Mouse (Mus musculus) intestine, postnatal 0 days (tissue): ENCODE results near the gene Anks6. TPM values are rescaled to one million over a fixed set of nuclear protein-coding genes. Genes with fewer than 3 reads are reported as not detected.

ENCODE experiments used
- ATAC-seq: fragments of 200-750 bp; cut with Nextera tagmentation; 2 replicates; pipeline ENCODE4 v1.8.0; 2017; ENCODE audit warnings: mild to moderate bottlenecking, moderate TSS enrichment, moderate library complexity
- H3K27ac ChIP-seq: fragments of 300-500 bp; sonication (generic); 2 replicates; pipeline ENCODE4 v1.5.1; 2014; ENCODE audit warnings: mild to moderate bottlenecking, low read depth, low read length, moderate library complexity
- H3K27me3 ChIP-seq: fragments of 300-500 bp; sonication (generic); replicated peaks from 2 replicates; pipeline ENCODE4 v1.6.1; 2014; ENCODE audit warnings: low read length, mixed read lengths; ENCODE audit not compliant: control insufficient read depth, insufficient read depth
- H3K36me3 ChIP-seq: fragments of 300-500 bp; sonication (generic); 2 replicates; pipeline ENCODE4 v1.6.1; 2014; ENCODE audit warnings: mild to moderate bottlenecking, moderate library complexity; ENCODE audit not compliant: control insufficient read depth, insufficient read depth
- H3K4me1 ChIP-seq: fragments of 300-500 bp; sonication (generic); replicated peaks from 2 replicates; pipeline ENCODE4 v1.6.1; 2014; ENCODE audit warnings: antibody characterized with exemption, low read length, mixed read lengths; ENCODE audit not compliant: control insufficient read depth, insufficient read depth
- H3K4me2 ChIP-seq: fragments of 300-500 bp; sonication (generic); replicated peaks from 2 replicates; pipeline ENCODE4 v1.6.1; 2014; ENCODE audit warnings: low read depth, mild to moderate bottlenecking, moderate library complexity
- H3K4me3 ChIP-seq: fragments of 300-500 bp; sonication (generic); 2 replicates; pipeline ENCODE4 v1.5.1; 2014; ENCODE audit warnings: low read depth, low read length
- H3K9ac ChIP-seq: fragments of 300-500 bp; sonication (generic); 2 replicates; pipeline ENCODE4 v1.6.1; 2014; ENCODE audit warnings: mild to moderate bottlenecking, low read depth, low read length
- H3K9me3 ChIP-seq: fragments of 300-500 bp; sonication (generic); 2 replicates; pipeline ENCODE4 v1.6.1; 2016; ENCODE audit warnings: mixed run types; ENCODE audit not compliant: control insufficient read depth
- CTCF ChIP-seq: sonication (generic); IDR thresholded peaks from 2 replicates; pipeline ENCODE4 v1.5.1; 2016; ENCODE audit warnings: low read depth, mild to moderate bottlenecking, control low read depth, antibody characterized with exemption, moderate library complexity
- WGBS: fragments of 180-500 bp; shearing (Covaris S2); extraction: QIAGEN DNeasy Blood & Tissue Kit; methylation state at CpG from one replicate; pipeline ENCODE4 v1.1.7; 2014; 5-methylcytosine and 5-hydroxymethylcytosine counted together
- polyA plus RNA-seq: library from polyadenylated mRNA; unstranded; fragments of >200 nt; fragmentation: Nextera tagmentation; extraction: Ambion mirVana; gene quantifications from 2 replicates; pipeline ENCODE4 v1.2.1, GENCODE M21; 2015

Gene Anks6
- polyA plus RNA-seq, 1 experiment from 2014 or later, result 1.3 TPM

- ATAC-seq, result peak; percentile 74
- 2% methylated on average over 69 of the region's 74 CpGs for WGBS
- peak within 1 kb of the TSS; percentile 100 for H3K4me2 ChIP-seq
- no peak for TF ChIP-seq CTCF
- peak within 1 kb of the TSS; percentile 69 for H3K9ac ChIP-seq
- H3K4me1 ChIP-seq, result peaks cover 3% of the 10 kb centered on the region; the same call in 1 of the 2 replicates
- H3K27ac ChIP-seq, result peak within 1 kb of the TSS; percentile 57; the same call in 1 of the 2 replicates
- H3K36me3 ChIP-seq, result no peaks in the 10 kb centered on the region
- H3K27me3 ChIP-seq, result no peaks in the 10 kb centered on the region
- peak within 1 kb of the TSS; percentile 72 for H3K4me3 ChIP-seq
- H3K9me3 ChIP-seq, result no peaks in the 10 kb centered on the region
These were observed 34.5 kb upstream of the Anks6 start, which contains the start of gene Galnt12 for GRCm38 (mm10) chr4:47091493-47092386. TSS of gene Galnt12 (plus strand) at chr4:47091909.

- WGBS, result 87% methylated on average over 7 of the region's 7 CpGs
- Histone ChIP-seq H3K4me2 (no peak overlapping the region), H3K27me3 (no peaks in the 10 kb centered on the region), H3K4me1 (peaks cover 3% of the 10 kb centered on the region; the same call in 1 of the 2 replicates), H3K9ac (no peak overlapping the region), H3K27ac (no peak overlapping the region), H3K9me3 (no peaks in the 10 kb centered on the region), H3K36me3 (no peaks in the 10 kb centered on the region), H3K4me3 (no peak overlapping the region)
- ATAC-seq, result no peak
- TF ChIP-seq CTCF, result no peak
These were observed 31.4 kb upstream of the Anks6 start for GRCm38 (mm10) chr4:47088671-47089070.

GRCm38 (mm10) chr4:47083824-47084223 lies 26.6 kb upstream of the Anks6 start:
- no peaks in the 10 kb centered on the region for H3K9me3 ChIP-seq
- 84% methylated on average over 7 of the region's 7 CpGs for WGBS
- H3K9ac ChIP-seq, result no peak overlapping the region
- no peak overlapping the region for H3K4me3 ChIP-seq
- H3K27me3 ChIP-seq, result no peaks in the 10 kb centered on the region
- no peaks in the 10 kb centered on the region for H3K4me1 ChIP-seq
- no peak for ATAC-seq
- no peak overlapping the region for H3K27ac ChIP-seq
- TF ChIP-seq CTCF, result no peak
- no peak overlapping the region for H3K4me2 ChIP-seq
- no peaks in the 10 kb centered on the region for H3K36me3 ChIP-seq

GRCm38 (mm10) chr4:47080647-47081010 lies 23.4 kb upstream of the Anks6 start:
- no peaks in the 10 kb centered on the region for H3K4me1 ChIP-seq
- H3K9ac ChIP-seq, result no peak overlapping the region
- H3K36me3 ChIP-seq, result no peaks in the 10 kb centered on the region
- no peaks in the 10 kb centered on the region for H3K27me3 ChIP-seq
- no peak overlapping the region for H3K4me3 ChIP-seq
- no peak overlapping the region for H3K27ac ChIP-seq
- TF ChIP-seq CTCF, result no peak
- no peaks in the 10 kb centered on the region for H3K9me3 ChIP-seq
- WGBS, result 97% methylated on average over 4 of the region's 4 CpGs
- ATAC-seq, result no peak
- H3K4me2 ChIP-seq, result no peak overlapping the region

- no peaks in the 10 kb centered on the region for H3K4me1 ChIP-seq
- no peaks in the 10 kb centered on the region for H3K9me3 ChIP-seq
- no peak overlapping the region for H3K27ac ChIP-seq
- TF ChIP-seq CTCF, result no peak
- ATAC-seq, result no peak
- no peak overlapping the region for H3K9ac ChIP-seq
- no peaks in the 10 kb centered on the region for H3K36me3 ChIP-seq
- no peak overlapping the region for H3K4me2 ChIP-seq
- WGBS, result 88% methylated on average over 17 of the region's 17 CpGs
- H3K27me3 ChIP-seq, result no peaks in the 10 kb centered on the region
- H3K4me3 ChIP-seq, result no peak overlapping the region
These were observed 22.9 kb upstream of the Anks6 start for GRCm38 (mm10) chr4:47079997-47080646.

GRCm38 (mm10) chr4:47075054-47075453 lies 17.8 kb upstream of the Anks6 start:
- H3K27me3 ChIP-seq, result no peaks in the 10 kb centered on the region
- no peak for TF ChIP-seq CTCF
- no peaks in the 10 kb centered on the region for H3K36me3 ChIP-seq
- H3K4me3 ChIP-seq, result no peak overlapping the region
- H3K4me2 ChIP-seq, result no peak overlapping the region
- no peak overlapping the region for H3K9ac ChIP-seq
- H3K27ac ChIP-seq, result no peak overlapping the region
- no peaks in the 10 kb centered on the region for H3K4me1 ChIP-seq
- H3K9me3 ChIP-seq, result no peaks in the 10 kb centered on the region
- WGBS, result 24% methylated on average over 2 of the region's 2 CpGs
- peak; percentile 64 for ATAC-seq
